Mouse (Mus musculus) kidney, postnatal 25 days (tissue): Measurements from ENCODE around the gene Thap12.

ENCODE experiments used
- DNase-seq, 2 experiments: peaks; one replicate each; pipeline ENCODE4 v3.0.0; 2021; ENCODE audit warnings: mixed read lengths in 2 of 2

The Thap12 gene

GRCm38 (mm10) chr7:98763911-98764310 lies 61.0 kb downstream of the Thap12 start:
- DNase-seq, result no peak

DNA sequence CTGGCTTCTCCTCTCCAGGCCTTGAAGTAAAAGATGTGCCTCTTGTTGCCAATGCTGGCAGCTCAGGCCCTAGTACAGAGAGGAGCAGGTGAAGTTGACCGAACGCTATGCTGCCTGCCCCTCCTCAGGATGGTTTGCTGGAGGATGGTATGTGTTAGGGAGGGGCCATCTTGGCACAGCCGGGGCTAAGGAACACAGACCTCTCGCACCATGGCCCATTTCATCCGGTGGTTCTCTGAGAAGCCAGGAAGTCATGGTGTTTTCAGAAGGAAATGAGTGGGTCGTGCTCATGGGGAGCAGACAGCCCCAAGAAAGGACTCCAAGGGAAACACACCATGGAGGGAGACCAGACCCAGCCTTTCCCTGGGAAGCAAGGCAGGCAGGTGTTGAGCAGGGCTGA lies 64.4 kb downstream of the Thap12 start:
- DNase-seq, result no peak
